ENCODE assay signal across 9 mouse cellular contexts in genomic region chr15:100683041-100683440, GRCm38 (mm10). TPM values are rescaled to one million over a fixed set of nuclear protein-coding genes. Genes with fewer than 3 reads are reported as not detected.
DNase-seq lines count a peak whose midpoint lies in the region; ATAC-seq and TF ChIP-seq lines count a peak whose summit lies in the region.
"Had no signal": no experiment of that assay in that cellular context is flagged by ENCODE, and none has a peak within 500 bp of the region (broad histone marks: within the 10 kb centered on the region; RNA-seq: fewer than 3 reads in every experiment).

No protein-coding gene starts in this region.

- no peak for TF ChIP-seq EP300 in ES-Bruce4 (IDR thresholded peaks at IDR 0.05; ENCODE audit: insufficient read depth, low read depth, low read length)

- no peaks in the 10 kb centered on the region for H3K36me3 ChIP-seq in ES-Bruce4 (ENCODE audit: control insufficient read depth, insufficient read depth, low read length, poor library complexity, severe bottlenecking)
- H3K36me3 ChIP-seq in kidney, postnatal 0 days (ENCODE audit: insufficient read depth, low read length) = no peaks in the 10 kb centered on the region
- H3K36me3 ChIP-seq in liver, embryonic 11.5 days (ENCODE audit: control insufficient read depth, insufficient read depth, low read length) = no peaks in the 10 kb centered on the region
- H3K36me3 ChIP-seq: liver, embryonic 15.5 days had no signal

- H3K27me3 ChIP-seq in ES-Bruce4 (ENCODE audit: control insufficient read depth, insufficient read depth, low read length, poor library complexity, severe bottlenecking) = no peaks in the 10 kb centered on the region
- H3K27me3 ChIP-seq in kidney, postnatal 0 days (ENCODE audit: insufficient read depth, low read length) = no peaks in the 10 kb centered on the region
- no peaks in the 10 kb centered on the region for H3K27me3 ChIP-seq in liver, embryonic 11.5 days (replicated peaks; ENCODE audit: control insufficient read depth, insufficient read depth, low read length)
- H3K27me3 ChIP-seq: liver, embryonic 15.5 days had no signal

- H3K4me1 ChIP-seq in ES-Bruce4 (ENCODE audit: control insufficient read depth, insufficient read depth, low read length) = no peaks in the 10 kb centered on the region
- peaks cover 25% of the 10 kb centered on the region for H3K4me1 ChIP-seq in kidney, postnatal 0 days (replicated peaks; ENCODE audit: insufficient read depth, low read length)
- H3K4me1 ChIP-seq in liver, embryonic 11.5 days (replicated peaks; ENCODE audit: control insufficient read depth, insufficient read depth, low read length) = peaks cover 36% of the 10 kb centered on the region

- H3K9me3 ChIP-seq in ES-Bruce4 (replicated peaks; ENCODE audit: control insufficient read depth, insufficient read depth, low read length, poor library complexity, severe bottlenecking) = no peaks in the 10 kb centered on the region
- no peaks in the 10 kb centered on the region for H3K9me3 ChIP-seq in kidney, postnatal 0 days (replicated peaks; ENCODE audit: low read length)
- no peaks in the 10 kb centered on the region for H3K9me3 ChIP-seq in liver, embryonic 11.5 days (ENCODE audit: control insufficient read depth, low read length)
- H3K9me3 ChIP-seq: liver, embryonic 15.5 days had no signal

- no peak for TF ChIP-seq POLR2A in ES-Bruce4 (IDR thresholded peaks at IDR 0.05; ENCODE audit: insufficient read depth, low read length)

- WGBS in kidney, postnatal 0 days = 50% methylated on average over 2 of the region's 2 CpGs
- WGBS in liver, embryonic 11.5 days = 42% methylated on average over 2 of the region's 2 CpGs

- peak; percentile 96 for DNase-seq in 3T3-L1 (ENCODE audit: low read depth, low spot score)
- DNase-seq in cerebellum, adult 18-20 months = peak; percentile 67 to 76
- peak; percentile 42 to 76 for DNase-seq in frontal cortex, postnatal 10 days (ENCODE audit: low spot score in 2 of 2)
- DNase-seq in kidney, postnatal 0 days (ENCODE audit: low spot score) = peak; percentile 76
- DNase-seq in liver, embryonic 11.5 days (ENCODE audit: low spot score) = peak; percentile 68
- DNase-seq in ovary, postnatal 10 days (ENCODE audit: low spot score) = peak; percentile 41
- DNase-seq in thymus, postnatal 14 days = peak; percentile 85

- no peak overlapping the region for H3K9ac ChIP-seq in ES-Bruce4 (ENCODE audit: low read depth, poor library complexity, severe bottlenecking)
- no peak overlapping the region for H3K9ac ChIP-seq in kidney, postnatal 0 days (ENCODE audit: low read depth, low read length)
- H3K9ac ChIP-seq in liver, embryonic 11.5 days (ENCODE audit: low read depth, low read length) = no peak overlapping the region
- H3K9ac ChIP-seq: liver, embryonic 15.5 days had no signal

- no peak overlapping the region for H3K27ac ChIP-seq in ES-Bruce4 (ENCODE audit: insufficient read depth, low read length)
- no peak overlapping the region for H3K27ac ChIP-seq in kidney, postnatal 0 days
- no peak overlapping the region for H3K27ac ChIP-seq in liver, embryonic 11.5 days (ENCODE audit: low read depth, low read length)
- H3K27ac ChIP-seq: liver, embryonic 15.5 days had no signal

- TF ChIP-seq CTCF in ES-Bruce4 (IDR thresholded peaks at IDR 0.05; ENCODE audit: low read depth, low read length) = peak; percentile 64
- TF ChIP-seq CTCF in kidney, postnatal 0 days (IDR thresholded peaks at IDR 0.05; ENCODE audit: low read depth) = peak; percentile 86

- H3K4me3 ChIP-seq in ES-Bruce4 (ENCODE audit: low read depth, low read length) = no peak overlapping the region
- H3K4me3 ChIP-seq in kidney, postnatal 0 days (replicated peaks; ENCODE audit: low read depth, low read length) = no peak overlapping the region
- H3K4me3 ChIP-seq in liver, embryonic 11.5 days (ENCODE audit: low read depth, low read length) = no peak overlapping the region
- H3K4me3 ChIP-seq: liver, embryonic 15.5 days had no signal

- ATAC-seq in kidney, postnatal 0 days (replicated peaks; ENCODE audit: low FRiP score, low read depth) = no peak
- peak; percentile 33 for ATAC-seq in liver, embryonic 11.5 days (replicated peaks; ENCODE audit: low FRiP score)

- H3K4me2 ChIP-seq in kidney, postnatal 0 days (ENCODE audit: low read length) = no peak overlapping the region
- no peak overlapping the region for H3K4me2 ChIP-seq in liver, embryonic 11.5 days
- H3K4me2 ChIP-seq: liver, embryonic 15.5 days had no signal

RNA-seq across cellular contexts. Expression of gene Cela1, which starts 4.7 kb away (rescaled TPM):
- 2.0 and 2.4 TPM in 2 replicates for polyA plus RNA-seq in ES-Bruce4 (2011; ENCODE audit: insufficient read depth, insufficient read length, low read depth, missing spikeins)
- 50.5 and 58.6 TPM in 2 replicates for polyA plus RNA-seq in kidney, postnatal 0 days (2015; fragmentation: Nextera tagmentation; extraction: Ambion mirVana)
- polyA plus RNA-seq in liver, embryonic 11.5 days (2014; fragmentation: Nextera tagmentation; extraction: Ambion mirVana) = 10.5 and 13.7 TPM in 2 replicates

RNA-seq across cellular contexts. Expression of gene Bin2, which starts 13.7 kb away (rescaled TPM):
- polyA plus RNA-seq in ES-Bruce4 (2011; ENCODE audit: insufficient read depth, insufficient read length, low read depth, missing spikeins) = 15.4 and 30.0 TPM in 2 replicates
- polyA plus RNA-seq in kidney, postnatal 0 days (2015; fragmentation: Nextera tagmentation; extraction: Ambion mirVana) = 0.93 and 0.97 TPM in 2 replicates
- polyA plus RNA-seq in liver, embryonic 11.5 days (2014; fragmentation: Nextera tagmentation; extraction: Ambion mirVana) = 56.6 and 62.1 TPM in 2 replicates

RNA-seq across cellular contexts. Expression of gene Galnt6, which starts 46.1 kb away (rescaled TPM):
- 25.1 and 28.1 TPM in 2 replicates for polyA plus RNA-seq in ES-Bruce4 (2011; ENCODE audit: insufficient read depth, insufficient read length, low read depth, missing spikeins)
- polyA plus RNA-seq in kidney, postnatal 0 days (2015; fragmentation: Nextera tagmentation; extraction: Ambion mirVana) = 1.2 and 1.3 TPM in 2 replicates
- polyA plus RNA-seq in liver, embryonic 11.5 days (2014; fragmentation: Nextera tagmentation; extraction: Ambion mirVana) = 1.2 and 1.6 TPM in 2 replicates

RNA-seq across cellular contexts. Expression of gene Smagp, which starts 46.3 kb away (rescaled TPM):
- polyA plus RNA-seq in ES-Bruce4 (2011; ENCODE audit: insufficient read depth, insufficient read length, low read depth, missing spikeins) = 36.6 and 45.6 TPM in 2 replicates
- 83.7 and 92.0 TPM in 2 replicates for polyA plus RNA-seq in kidney, postnatal 0 days (2015; fragmentation: Nextera tagmentation; extraction: Ambion mirVana)
- polyA plus RNA-seq in liver, embryonic 11.5 days (2014; fragmentation: Nextera tagmentation; extraction: Ambion mirVana) = 14.1 and 15.6 TPM in 2 replicates

Comparison
In these comparisons a context has a peak if more than half of its experiments do, and no peak if none do; other contexts are left out.
1. DNase-seq: peak in every context shown above with its lines; median percentile 96 in 3T3-L1; 85 in thymus, postnatal 14 days; 76 in kidney, postnatal 0 days; 72 in cerebellum, adult 18-20 months; 68 in liver, embryonic 11.5 days; 59 in frontal cortex, postnatal 10 days; 41 in ovary, postnatal 10 days.